Mouse (Mus musculus) ES-E14 (cell line): ENCODE measurements around the gene Ablim1.

Experiments
- CHD2 ChIP-seq: IDR thresholded peaks from 2 replicates; pipeline ENCODE4 v1.6.1; 2014; ENCODE audit warnings: mild to moderate bottlenecking, low read depth, low read length, inconsistent platforms
- HCFC1 ChIP-seq: IDR thresholded peaks from 2 replicates; pipeline ENCODE4 v1.6.1; 2012; ENCODE audit warnings: low read length, inconsistent platforms, borderline replicate concordance; ENCODE audit not compliant: insufficient read depth

DNA sequence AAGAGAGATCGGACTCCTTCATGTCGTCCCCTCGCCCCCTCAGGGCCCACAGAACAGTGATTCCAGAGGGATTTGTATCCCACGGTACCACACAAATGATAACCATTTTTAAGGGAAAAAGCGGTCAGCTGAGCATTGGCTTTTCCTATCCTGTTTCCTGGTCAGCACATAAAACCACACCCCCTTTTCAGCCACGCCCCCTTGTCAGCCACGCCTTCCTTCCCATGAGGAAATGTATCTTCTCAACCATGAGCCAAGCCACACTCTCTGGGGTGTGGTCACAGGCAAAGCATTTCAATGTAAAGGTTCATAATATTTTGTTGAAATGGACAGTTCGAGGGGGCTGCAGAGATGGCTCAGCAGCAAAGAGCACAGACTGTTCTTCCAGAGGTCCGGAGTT, 163.2 kb downstream of the Ablim1 start:
- TF ChIP-seq CHD2 (no peak), HCFC1 (no peak)
